Mouse (Mus musculus) lung, adult 2 months (tissue): ENCODE measurements at regions not wholly inside any gene's neighbourhood (a gene's known extent, or its start where the extent isn't known, plus 50 kb on each side); places are given as distances from the start of the nearest gene placed in this dataset.

ENCODE experiments used
- CTCF ChIP-seq: fragments of 200-500 bp; IDR thresholded peaks from 2 replicates; pipeline ENCODE4 v1.5.1; 2011; ENCODE audit warnings: mild to moderate bottlenecking, low read length, control low read depth; ENCODE audit not compliant: insufficient read depth
- POLR2A ChIP-seq: fragments of 200-500 bp; IDR thresholded peaks from 2 replicates; pipeline ENCODE4 v1.6.1; 2011; ENCODE audit warnings: low read depth, mild to moderate bottlenecking, control low read depth, low read length, borderline replicate concordance; ENCODE audit errors: extremely low read depth

DNA sequence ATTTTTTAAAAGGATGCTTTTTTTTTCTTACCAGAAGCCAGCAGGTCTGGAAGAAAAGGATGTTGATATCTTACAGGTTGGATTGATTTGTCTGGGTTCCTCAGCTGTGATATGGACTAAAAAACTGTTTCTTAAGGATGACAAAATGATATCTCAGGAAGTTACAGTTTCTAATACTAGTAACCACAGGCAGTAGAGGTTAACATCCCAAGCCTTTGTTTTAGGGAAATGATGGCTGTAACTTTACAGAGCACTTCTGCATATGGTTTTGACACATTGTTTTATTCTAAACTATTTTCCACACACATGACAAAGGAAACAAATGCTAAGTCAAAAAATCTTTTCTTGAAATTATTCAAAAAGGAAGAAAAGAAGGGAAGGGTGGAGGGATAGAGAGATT lies 573.8 kb upstream of the Mef2c start:
- no peak for TF ChIP-seq POLR2A
- TF ChIP-seq CTCF: no peak
